In the genomic region with DNA sequence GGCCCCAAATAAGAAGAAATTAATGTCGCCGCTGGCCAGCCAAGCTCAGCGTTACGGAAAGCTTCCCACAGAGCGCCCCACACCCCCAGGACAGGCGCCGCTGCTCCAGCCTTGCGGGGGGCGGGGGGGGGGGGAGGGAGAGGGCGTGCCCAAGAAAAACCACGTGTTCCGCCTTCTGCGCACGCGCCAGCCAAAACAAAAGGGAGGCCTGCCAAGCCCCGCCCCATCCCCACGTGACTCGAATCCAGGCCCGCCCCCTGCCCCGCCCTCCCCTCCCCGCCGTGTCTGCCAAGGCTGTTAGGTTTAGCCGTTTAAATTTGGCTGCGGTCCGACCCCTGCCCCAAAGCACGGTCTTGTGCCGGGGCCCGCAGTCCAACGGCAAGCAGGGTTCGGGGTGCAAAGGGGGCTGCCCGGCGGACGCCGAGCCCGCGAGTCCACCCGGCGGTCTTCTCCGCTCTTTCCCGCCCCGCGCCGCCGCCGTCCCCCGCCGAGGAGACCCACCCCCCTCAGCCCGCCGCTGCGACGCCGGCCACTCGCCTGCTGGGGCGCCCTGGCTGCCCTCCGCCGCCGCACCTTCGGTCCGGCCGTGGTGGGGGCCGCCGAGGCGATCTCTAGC, we compare ENCODE assay signal across 8 mouse cellular contexts. TPM values are rescaled to one million over a fixed set of nuclear protein-coding genes. Genes with fewer than 3 reads are reported as not detected.
DNase-seq lines count a peak whose midpoint lies in the region; ATAC-seq and TF ChIP-seq lines count a peak whose summit lies in the region.

No protein-coding gene starts in this region.

- WGBS in embryonic facial prominence, embryonic 11.5 days, result under 1% methylated on average over 29 of the region's 63 CpGs
- under 1% methylated on average over 52 of the region's 63 CpGs for WGBS in kidney, adult 2 months
- WGBS in limb, embryonic 11.5 days, result under 1% methylated on average over 34 of the region's 63 CpGs
- WGBS in midbrain, embryonic 13.5 days, result under 1% methylated on average over 44 of the region's 63 CpGs
- WGBS in small intestine, adult 2 months, result under 1% methylated on average over 63 of the region's 63 CpGs

- peak overlapping the region; percentile 92 for H3K9ac ChIP-seq in embryonic facial prominence, embryonic 11.5 days (replicated peaks; ENCODE audit: low read length)
- H3K9ac ChIP-seq in limb, embryonic 11.5 days (ENCODE audit: low read length), result peak overlapping the region; percentile 85
- H3K9ac ChIP-seq in midbrain, embryonic 13.5 days (replicated peaks), result peak overlapping the region; percentile 90

- no peaks in the 10 kb centered on the region for H3K36me3 ChIP-seq in embryonic facial prominence, embryonic 11.5 days (replicated peaks; ENCODE audit: control insufficient read depth, insufficient read depth, low read depth, low read length)
- H3K36me3 ChIP-seq in kidney, adult 2 months (ENCODE audit: control insufficient read depth, insufficient read depth, low read length), result no peaks in the 10 kb centered on the region
- no peaks in the 10 kb centered on the region for H3K36me3 ChIP-seq in limb, embryonic 11.5 days (ENCODE audit: control insufficient read depth, insufficient read depth, low read length)
- H3K36me3 ChIP-seq in midbrain, embryonic 13.5 days, result no peaks in the 10 kb centered on the region
- H3K36me3 ChIP-seq in small intestine, adult 2 months (ENCODE audit: control insufficient read depth, insufficient read depth, low read length), result no peaks in the 10 kb centered on the region

- peak overlapping the region; percentile 79 for H3K4me3 ChIP-seq in embryonic facial prominence, embryonic 11.5 days (ENCODE audit: low read depth, low read length)
- H3K4me3 ChIP-seq in kidney, adult 2 months (ENCODE audit: insufficient read depth, low read depth, low read length), result peak overlapping the region; percentile 100
- H3K4me3 ChIP-seq in limb, embryonic 11.5 days (ENCODE audit: low read depth, low read length), result peak overlapping the region; percentile 68
- peak overlapping the region; percentile 77 for H3K4me3 ChIP-seq in midbrain, embryonic 13.5 days (replicated peaks)
- H3K4me3 ChIP-seq in small intestine, adult 2 months (ENCODE audit: low read depth, low read length), result peak overlapping the region; percentile 92

- peak; percentile 88 for DNase-seq in 3134 (ENCODE audit: extremely low read depth, insufficient read length, low spot score)
- DNase-seq in adrenal gland, postnatal 25 days, result peak; percentile 96
- DNase-seq in embryonic facial prominence, embryonic 11.5 days (ENCODE audit: low spot score), result peak; percentile 93
- DNase-seq in heart, adult 11 months, result peak; percentile 99
- DNase-seq in kidney, adult 2 months, result peak; percentile 96
- peak; percentile 98 for DNase-seq in limb, embryonic 11.5 days (ENCODE audit: low spot score)

- ATAC-seq in embryonic facial prominence, embryonic 11.5 days (replicated peaks; ENCODE audit: insufficient number of reproducible peaks, low FRiP score, low TSS enrichment, low read depth), result peak; percentile 91
- peak; percentile 89 for ATAC-seq in limb, embryonic 11.5 days (ENCODE audit: insufficient number of reproducible peaks, low FRiP score, low TSS enrichment, low read depth)
- peak; percentile 91 for ATAC-seq in midbrain, embryonic 13.5 days

- no peaks in the 10 kb centered on the region for H3K27me3 ChIP-seq in embryonic facial prominence, embryonic 11.5 days (ENCODE audit: control insufficient read depth, insufficient read depth, low read length)
- H3K27me3 ChIP-seq in kidney, adult 2 months (replicated peaks; ENCODE audit: control insufficient read depth, insufficient read depth, low read length), result no peaks in the 10 kb centered on the region
- H3K27me3 ChIP-seq in limb, embryonic 11.5 days (ENCODE audit: control insufficient read depth, insufficient read depth, low read length), result 0 out of 2 replicates have a peak, but pooled peaks cover 3% of the 10 kb centered on the region
- peaks cover 6% of the 10 kb centered on the region for H3K27me3 ChIP-seq in midbrain, embryonic 13.5 days
- H3K27me3 ChIP-seq in small intestine, adult 2 months (ENCODE audit: control insufficient read depth, insufficient read depth, low read length), result no peaks in the 10 kb centered on the region; the same call in 1 of the 2 replicates

- TF ChIP-seq POLR2A in kidney, adult 2 months (IDR thresholded peaks at IDR 0.05; ENCODE audit: low read depth, low read length), result no peak
- TF ChIP-seq POLR2A in small intestine, adult 2 months (IDR thresholded peaks at IDR 0.05; ENCODE audit: low read depth, low read length), result 0 out of 2 replicates have a peak, but pooled peaks have one; percentile 23

- peak overlapping the region; percentile 57 for H3K4me2 ChIP-seq in embryonic facial prominence, embryonic 11.5 days (ENCODE audit: low read depth, low read length)
- H3K4me2 ChIP-seq in limb, embryonic 11.5 days (ENCODE audit: low read depth, severe bottlenecking), result peak overlapping the region; percentile 46
- peak overlapping the region; percentile 80 for H3K4me2 ChIP-seq in midbrain, embryonic 13.5 days (replicated peaks)

- no peaks in the 10 kb centered on the region for H3K4me1 ChIP-seq in embryonic facial prominence, embryonic 11.5 days (ENCODE audit: control insufficient read depth, insufficient read depth, low read length)
- H3K4me1 ChIP-seq in kidney, adult 2 months (ENCODE audit: control insufficient read depth, insufficient read depth, low read length), result peaks cover 8% of the 10 kb centered on the region; the same call in 1 of the 2 replicates
- H3K4me1 ChIP-seq in limb, embryonic 11.5 days (ENCODE audit: control insufficient read depth, insufficient read depth, low read length), result no peaks in the 10 kb centered on the region
- H3K4me1 ChIP-seq in midbrain, embryonic 13.5 days (replicated peaks), result peaks cover 29% of the 10 kb centered on the region
- H3K4me1 ChIP-seq in small intestine, adult 2 months (ENCODE audit: control insufficient read depth, insufficient read depth, insufficient read length, low read length), result no peaks in the 10 kb centered on the region

- TF ChIP-seq CTCF in kidney, adult 2 months (conservative IDR thresholded peaks at IDR 0.05; ENCODE audit: insufficient read depth, insufficient read length, low read depth, low read length), result no peak
- no peak for TF ChIP-seq CTCF in small intestine, adult 2 months (IDR thresholded peaks at IDR 0.05; ENCODE audit: extremely low read depth, insufficient read length, insufficient replicate concordance, low read depth, low read length)

- H3K9me3 ChIP-seq in embryonic facial prominence, embryonic 11.5 days (replicated peaks; ENCODE audit: control insufficient read depth, low read length), result no peaks in the 10 kb centered on the region
- H3K9me3 ChIP-seq in limb, embryonic 11.5 days (ENCODE audit: control insufficient read depth, low read length), result no peaks in the 10 kb centered on the region
- H3K9me3 ChIP-seq in midbrain, embryonic 13.5 days, result no peaks in the 10 kb centered on the region

- peak overlapping the region; percentile 94 for H3K27ac ChIP-seq in embryonic facial prominence, embryonic 11.5 days (replicated peaks; ENCODE audit: low read depth, low read length)
- H3K27ac ChIP-seq in kidney, adult 2 months (ENCODE audit: insufficient read depth, low read depth, low read length), result peak overlapping the region; percentile 100
- H3K27ac ChIP-seq in limb, embryonic 11.5 days (replicated peaks; ENCODE audit: low read depth, low read length), result peak overlapping the region; percentile 95
- H3K27ac ChIP-seq in midbrain, embryonic 13.5 days, result peak overlapping the region; percentile 99
- H3K27ac ChIP-seq in small intestine, adult 2 months (ENCODE audit: insufficient read depth, low read depth, low read length), result peak overlapping the region; percentile 82

RNA-seq across cellular contexts. Expression of gene Kansl1l, which starts 0.4 kb away (rescaled TPM):
- total RNA-seq in adrenal gland, postnatal 25 days (2021), result 25.5 and 26.3 TPM in 2 replicates
- polyA plus RNA-seq in embryonic facial prominence, embryonic 11.5 days (2014; fragmentation: Nextera tagmentation; extraction: Ambion mirVana), result 11.4 and 12.8 TPM in 2 replicates
- 8.7 and 9.7 TPM in 2 replicates for polyA plus RNA-seq in kidney, adult 2 months (2012; rRNA removed)
- polyA plus RNA-seq in limb, embryonic 11.5 days (2014; fragmentation: Nextera tagmentation; extraction: Ambion mirVana), result 16.0 and 17.0 TPM in 2 replicates
- polyA plus RNA-seq in midbrain, embryonic 13.5 days (2015; fragmentation: Nextera tagmentation; extraction: Ambion mirVana), result 14.2 and 14.7 TPM in 2 replicates
- 0.36 and 0.43 TPM in 2 replicates for polyA plus RNA-seq in small intestine, adult 2 months (2012; rRNA removed)

RNA-seq across cellular contexts. Expression of gene Acadl, which starts 46.1 kb away (rescaled TPM):
- 444 and 484 TPM in 2 replicates for total RNA-seq in adrenal gland, postnatal 25 days (2021)
- 58.2 TPM in 2 replicates for polyA plus RNA-seq in embryonic facial prominence, embryonic 11.5 days (2014; fragmentation: Nextera tagmentation; extraction: Ambion mirVana)
- 92.0 and 123 TPM in 2 replicates for polyA plus RNA-seq in kidney, adult 2 months (2012; rRNA removed)
- polyA plus RNA-seq in limb, embryonic 11.5 days (2014; fragmentation: Nextera tagmentation; extraction: Ambion mirVana), result 54.1 and 58.4 TPM in 2 replicates
- 37.5 and 37.8 TPM in 2 replicates for polyA plus RNA-seq in midbrain, embryonic 13.5 days (2015; fragmentation: Nextera tagmentation; extraction: Ambion mirVana)
- 12.7 and 26.4 TPM in 2 replicates for polyA plus RNA-seq in small intestine, adult 2 months (2012; rRNA removed)

Comparison
In these comparisons a context has a peak if more than half of its experiments do, and no peak if none do; other contexts are left out.
1. Peak in every context shown above with its lines: DNase-seq, ATAC-seq, H3K4me3 ChIP-seq and H3K27ac ChIP-seq.